Mouse (Mus musculus) pancreas, adult 10 weeks (tissue): ENCODE data around the gene Gm156. TPM values are rescaled to one million over a fixed set of nuclear protein-coding genes. Genes with fewer than 3 reads are reported as not detected.

ENCODE experiments used
- polyA plus RNA-seq: library from polyadenylated mRNA; stranded (reverse); fragments of 350-450 nt; fragmentation: Illumina TruSeq; extraction: RNeasy Lipid Tissue Mini Kit (QIAGEN cat#74804); gene quantifications from one replicate; pipeline ENCODE4 v1.2.3, GENCODE M21; 2015; ENCODE audit warnings: low read depth, low replicate concordance; ENCODE audit not compliant: insufficient read depth

Gm156 gene
- not detected for polyA plus RNA-seq

DNA sequence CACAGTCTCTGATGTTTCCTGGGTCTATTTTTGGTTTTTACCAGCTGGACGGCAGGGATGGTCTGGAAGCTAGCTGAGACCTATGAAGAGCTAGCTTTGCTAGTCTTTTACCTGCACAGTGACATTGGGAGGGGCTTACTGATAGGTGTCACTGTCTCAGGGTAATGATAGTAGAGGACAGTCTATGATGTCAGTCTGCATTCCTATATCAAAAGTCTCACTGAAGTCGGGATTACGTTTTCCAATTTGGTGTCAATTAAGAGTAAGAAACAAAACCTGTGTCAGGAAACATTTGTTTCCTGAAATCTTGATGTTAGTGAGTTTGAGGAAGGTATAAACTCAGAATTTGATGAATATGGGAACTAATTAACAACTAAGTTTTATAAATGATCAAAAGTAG lies at the start of gene Gm156:
Gene Gm156, minus strand, starts transcription at position 101 of the 400 bp plus-strand sequence.

DNA sequence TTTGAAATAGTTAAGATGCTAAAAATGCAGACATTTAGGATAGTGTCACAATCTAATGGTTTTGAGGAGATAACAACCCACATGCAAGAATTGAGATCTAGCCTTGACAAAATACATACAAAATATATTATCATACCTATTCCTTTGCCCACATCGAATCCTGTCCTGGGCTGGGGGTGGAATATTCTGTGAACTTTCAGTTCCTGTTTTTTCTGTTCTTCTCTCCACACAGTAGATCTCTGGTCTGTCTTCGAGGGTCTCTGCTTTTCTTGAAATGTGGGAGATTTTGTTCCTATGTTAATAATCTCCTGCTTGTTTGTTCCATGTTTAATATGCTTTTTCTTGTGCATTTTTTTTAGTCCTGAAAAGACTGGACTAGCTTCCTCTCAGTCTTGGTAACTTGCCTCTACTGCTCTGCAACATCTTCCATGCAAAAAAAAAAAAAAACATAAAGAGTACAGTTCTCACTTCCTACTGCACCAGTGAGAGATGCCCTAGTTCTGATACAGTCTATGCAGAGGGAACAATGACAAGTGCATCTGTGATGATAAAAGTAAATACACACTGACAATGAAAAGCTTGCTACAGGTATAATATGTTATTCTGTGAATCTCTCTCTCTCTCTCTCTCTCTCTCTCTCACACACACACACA lies 43.9 kb downstream of the Gm156 start, which contains the start of gene Klri2:
Gene Klri2, minus strand, starts transcription at position 416 of the 653 bp plus-strand sequence.

DNA sequence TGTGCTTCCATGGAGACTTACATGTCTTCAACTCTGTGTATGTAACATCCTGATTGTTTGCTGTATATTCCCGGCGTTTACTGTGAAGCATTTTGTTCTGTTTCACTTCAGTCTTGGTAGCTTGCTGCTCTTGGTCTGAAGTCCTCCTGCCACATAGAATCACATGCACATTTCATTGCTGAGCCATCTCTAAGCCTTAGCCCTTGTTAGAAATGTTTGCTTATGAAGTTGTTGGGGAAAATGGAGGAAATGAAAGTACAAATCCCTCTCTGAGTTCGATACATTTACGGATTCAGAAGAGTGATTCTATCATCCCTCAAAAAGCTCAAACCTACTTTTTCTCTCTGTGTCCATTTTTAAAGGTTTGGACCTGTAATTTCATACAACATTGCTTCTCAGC lies 67.0 kb downstream of the Gm156 start, which contains the start of gene Klri1:
Gene Klri1, minus strand, starts transcription at position 101 of the 400 bp plus-strand sequence.

Other genes with a start within 250 kb of the Gm156 start
- gene Klre1, start 206.4 kb downstream of the Gm156 start, polyA plus RNA-seq: not detected
- not detected for gene Klrd1, start 192.5 kb downstream of the Gm156 start, polyA plus RNA-seq
- not detected for gene Klrk1, start 160.4 kb downstream of the Gm156 start, polyA plus RNA-seq
- not detected for gene Klrc3, start 140.9 kb downstream of the Gm156 start, polyA plus RNA-seq
- gene Klrc2, start 123.6 kb downstream of the Gm156 start, polyA plus RNA-seq: not detected
- gene Klrc1, start 105.3 kb downstream of the Gm156 start, polyA plus RNA-seq: not detected
- not detected for gene Klri1, start 67.1 kb downstream of the Gm156 start, polyA plus RNA-seq
- gene Klri2, start 43.8 kb downstream of the Gm156 start, polyA plus RNA-seq: not detected
- not detected for gene Gm17631, start 78.4 kb upstream of the Gm156 start, polyA plus RNA-seq
- not detected for gene Klra17, start 92.4 kb upstream of the Gm156 start, polyA plus RNA-seq
- not detected for gene Klra5, start 133.4 kb upstream of the Gm156 start, polyA plus RNA-seq
- not detected for gene Klra6, start 242.7 kb upstream of the Gm156 start, polyA plus RNA-seq